Mouse (Mus musculus) mature B cell (primary cell): ENCODE data around the gene Pawr.

Experiments
- in situ Hi-C: fragments of 300-500 bp; cut with MboI; formaldehyde crosslinking; loops from 2 replicates; pipeline ENCODE4 v1.14.3; 2019

The Pawr gene

GRCm38 (mm10) chr10:108331784-108332561 lies at the start of gene Pawr:
TSS of gene Pawr (plus strand) at chr10:108332121.
- in situ Hi-C loops = no loop called here

- in situ Hi-C loops = no loop called here
Measured at GRCm38 (mm10) chr10:108282351-108282750, 49.6 kb upstream of the Pawr start.

GRCm38 (mm10) chr10:108283418-108283817 lies 48.5 kb upstream of the Pawr start:
- in situ Hi-C loops = no loop called here

GRCm38 (mm10) chr10:108283837-108284236 lies 48.1 kb upstream of the Pawr start:
- in situ Hi-C loops = no loop called here

GRCm38 (mm10) chr10:108284445-108284844 lies 47.5 kb upstream of the Pawr start:
- in situ Hi-C loops = no loop called here

- in situ Hi-C loops = no loop called here
Measured at GRCm38 (mm10) chr10:108284977-108285376, 46.9 kb upstream of the Pawr start.

GRCm38 (mm10) chr10:108286658-108287437 lies 45.1 kb upstream of the Pawr start:
- in situ Hi-C loops = no loop called here

GRCm38 (mm10) chr10:108287438-108287801 lies 44.5 kb upstream of the Pawr start:
- in situ Hi-C loops = no loop called here

GRCm38 (mm10) chr10:108290046-108290445 lies 41.9 kb upstream of the Pawr start:
- in situ Hi-C loops = no loop called here

GRCm38 (mm10) chr10:108291688-108292471 lies 40.0 kb upstream of the Pawr start:
- in situ Hi-C loops = no loop called here

- in situ Hi-C loops = no loop called here
Measured at GRCm38 (mm10) chr10:108292651-108293050, 39.3 kb upstream of the Pawr start.

GRCm38 (mm10) chr10:108293620-108294195 lies 38.2 kb upstream of the Pawr start:
- in situ Hi-C loops = no loop called here

- in situ Hi-C loops = no loop called here
Measured at GRCm38 (mm10) chr10:108294766-108295165, 37.2 kb upstream of the Pawr start.

- in situ Hi-C loops = no loop called here
Measured at GRCm38 (mm10) chr10:108296446-108296845, 35.5 kb upstream of the Pawr start.

- in situ Hi-C loops = no loop called here
Measured at GRCm38 (mm10) chr10:108298261-108298660, 33.7 kb upstream of the Pawr start.

GRCm38 (mm10) chr10:108298841-108299545 lies 32.9 kb upstream of the Pawr start:
- in situ Hi-C loops = no loop called here

- in situ Hi-C loops = no loop called here
Measured at GRCm38 (mm10) chr10:108299828-108300227, 32.1 kb upstream of the Pawr start.

- in situ Hi-C loops = no loop called here
Measured at GRCm38 (mm10) chr10:108300843-108301242, 31.1 kb upstream of the Pawr start.

- in situ Hi-C loops = no loop called here
Measured at GRCm38 (mm10) chr10:108307772-108308171, 24.1 kb upstream of the Pawr start.

GRCm38 (mm10) chr10:108310195-108310594 lies 21.7 kb upstream of the Pawr start:
- in situ Hi-C loops = no loop called here

- in situ Hi-C loops = no loop called here
Measured at GRCm38 (mm10) chr10:108311396-108311795, 20.5 kb upstream of the Pawr start.
